Mouse (Mus musculus) ES-CJ7 (cell line): ENCODE data around the gene Vezf1.
"Not testable (repeated sequence)": the region's sequence is repeated elsewhere in the genome, so short reads cannot be mapped to it uniquely, and the experiment has no call there.

Experiments used
- DNase-seq: peaks from one replicate; pipeline ENCODE4 v3.0.0; 2011; ENCODE audit warnings: low read depth, low spot score

The Vezf1 gene

DNA sequence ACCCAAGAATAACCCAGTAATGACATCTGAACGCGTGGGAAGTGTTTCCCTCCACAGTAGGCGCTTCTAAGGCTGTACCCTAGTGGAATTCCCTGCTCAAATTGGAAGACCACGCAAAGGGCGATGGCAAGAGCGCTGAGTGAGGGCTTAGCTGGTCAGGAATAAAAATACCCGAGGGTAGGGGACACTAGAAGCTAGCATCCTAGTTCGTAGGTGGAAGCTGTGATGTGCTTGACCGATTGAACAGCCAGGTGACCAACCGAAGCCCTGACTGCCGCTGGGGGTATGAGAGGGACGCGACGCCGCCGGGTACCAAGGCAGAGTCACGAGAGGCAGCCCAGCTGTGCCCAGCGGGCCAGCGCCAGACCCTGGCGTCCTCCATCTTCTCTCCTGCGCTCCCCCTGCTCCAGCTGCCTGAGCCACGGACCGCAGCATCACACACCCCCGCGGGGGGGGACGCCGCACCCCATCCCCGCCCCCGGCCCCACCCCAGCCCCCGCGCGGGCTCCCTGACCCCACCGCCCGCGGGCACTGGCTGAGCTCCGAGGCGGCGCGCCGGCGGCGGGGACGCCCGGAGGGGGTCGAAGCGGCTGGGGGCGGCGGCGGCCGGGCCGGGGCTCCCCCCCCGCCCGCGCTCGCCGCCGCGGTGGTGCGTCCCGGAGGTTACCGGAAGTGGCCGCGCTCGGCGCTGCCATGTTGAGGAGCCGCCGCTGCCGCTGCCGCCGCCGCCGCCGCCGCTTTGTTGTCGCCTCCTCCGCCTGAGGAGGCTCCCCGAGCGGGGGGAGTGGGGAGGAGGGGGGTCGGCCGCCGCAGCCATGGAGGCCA, at the start of gene Vezf1:
TSS of gene Vezf1 (plus strand) at position 694 of the 825 bp plus-strand sequence.
- DNase-seq: peak; percentile 39

DNA sequence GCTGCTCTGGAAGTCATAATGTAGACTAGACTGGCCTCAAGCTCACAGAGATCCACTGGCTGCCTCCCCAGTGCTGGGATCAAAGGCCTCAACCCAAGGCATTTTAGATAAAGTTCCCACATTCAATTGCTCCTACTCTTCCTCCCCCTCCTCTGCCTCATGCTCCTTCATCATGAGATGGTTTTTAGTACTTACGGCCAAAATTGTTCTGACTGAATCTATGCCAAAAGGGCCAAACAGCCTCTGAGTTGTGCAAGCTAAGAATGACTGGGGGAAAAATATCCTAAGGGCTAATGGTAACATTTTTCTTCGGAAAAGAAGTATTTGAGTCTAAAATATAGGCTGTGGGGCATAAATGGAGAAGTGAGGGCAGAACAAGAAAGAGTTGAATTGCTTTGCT, 44.1 kb upstream of the Vezf1 start:
- no peak for DNase-seq

DNA sequence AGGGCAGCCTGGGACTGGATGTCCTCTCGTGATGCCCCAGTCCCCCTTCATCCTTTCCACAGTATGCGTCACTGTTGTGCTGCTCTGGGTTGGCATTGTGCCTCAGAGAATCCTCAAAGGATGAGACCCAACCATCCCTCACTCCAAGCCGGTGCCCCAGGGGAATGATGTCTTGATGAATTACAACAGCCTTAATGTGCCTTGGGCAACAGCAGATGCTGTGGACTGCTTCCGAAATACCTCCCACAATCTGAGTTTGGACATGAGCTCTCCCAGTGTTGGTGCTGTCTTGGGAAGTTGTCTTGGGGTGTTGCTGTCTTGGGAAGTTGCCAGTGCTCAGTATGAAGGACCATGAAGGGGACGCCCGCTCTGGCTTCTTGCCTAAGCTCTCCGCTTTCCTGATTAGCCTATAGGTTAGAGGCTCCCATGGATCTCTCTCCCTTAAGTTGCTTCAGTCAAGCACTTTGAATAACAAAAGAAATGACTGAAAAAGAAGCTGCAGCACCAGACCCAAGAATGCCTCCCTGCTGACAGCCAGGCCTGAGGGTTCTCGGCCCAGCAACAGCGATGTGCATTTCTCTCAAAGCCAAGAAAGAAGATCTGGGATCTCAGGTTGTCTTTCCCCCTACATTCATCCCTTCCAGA, 40.6 kb upstream of the Vezf1 start:
- DNase-seq: peak; percentile 95

DNA sequence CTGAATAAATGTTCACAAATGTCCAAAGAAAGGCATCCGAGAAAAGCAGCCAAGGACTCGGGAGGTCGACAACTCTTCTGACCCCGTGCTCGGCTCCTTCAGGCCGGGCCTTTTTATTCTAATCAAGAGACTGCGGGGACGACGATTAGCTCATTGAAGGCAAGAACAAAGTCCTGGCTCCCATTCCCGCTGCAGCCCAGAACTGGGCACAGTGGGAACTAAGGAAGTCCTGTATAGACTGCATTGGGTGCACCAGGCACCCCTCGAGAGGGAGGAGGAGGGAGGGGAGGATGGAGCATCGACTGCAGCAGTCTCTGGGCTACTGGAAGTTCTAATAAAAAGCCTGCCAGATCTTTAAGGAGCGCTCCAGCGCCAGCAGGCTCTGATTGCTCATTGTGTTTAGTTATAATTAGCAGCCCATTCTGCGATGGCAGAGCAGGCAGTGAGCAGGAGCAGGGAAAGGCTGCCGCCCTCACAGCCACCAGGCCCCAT, 39.8 kb upstream of the Vezf1 start:
- DNase-seq: peak; percentile 75

DNA sequence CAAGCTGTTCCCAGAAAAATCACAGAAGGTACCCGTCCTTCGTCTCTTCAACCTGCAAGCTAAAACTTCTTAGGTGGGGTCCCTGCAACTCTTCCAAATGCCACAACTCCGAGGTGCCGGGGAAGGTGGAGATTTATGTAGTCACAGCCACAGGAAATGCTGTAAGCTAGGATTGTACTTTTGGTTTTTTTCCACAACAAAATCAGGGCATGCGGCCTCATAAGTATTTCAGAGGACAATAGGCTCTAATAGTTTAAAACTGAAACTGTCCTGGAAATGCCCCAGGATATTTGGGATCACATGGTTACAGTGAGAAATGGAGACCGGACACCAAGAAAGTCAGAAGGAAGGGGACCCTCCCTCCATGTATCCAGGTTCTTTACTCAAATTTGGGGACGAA, 37.9 kb upstream of the Vezf1 start:
- DNase-seq: no peak

DNA sequence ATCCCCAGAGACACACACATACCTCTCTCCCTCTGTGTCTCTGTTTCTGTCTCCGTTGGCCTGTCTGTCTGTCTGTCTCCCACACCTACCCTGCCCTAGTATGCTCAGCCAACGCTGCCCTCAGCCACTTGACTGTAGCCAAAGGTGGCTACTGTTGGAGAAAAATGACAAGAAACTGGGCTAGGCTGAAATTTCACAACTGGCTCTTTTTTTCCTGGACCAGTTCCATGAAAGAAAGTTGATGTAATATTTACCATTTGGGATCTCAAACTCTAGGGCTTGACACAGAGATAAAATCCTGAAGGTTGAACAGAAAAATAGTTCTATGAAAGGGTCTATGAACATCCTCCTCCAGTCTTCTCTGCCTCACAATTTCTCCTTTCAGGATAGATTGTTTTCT, 37.2 kb upstream of the Vezf1 start:
- no peak for DNase-seq

DNA sequence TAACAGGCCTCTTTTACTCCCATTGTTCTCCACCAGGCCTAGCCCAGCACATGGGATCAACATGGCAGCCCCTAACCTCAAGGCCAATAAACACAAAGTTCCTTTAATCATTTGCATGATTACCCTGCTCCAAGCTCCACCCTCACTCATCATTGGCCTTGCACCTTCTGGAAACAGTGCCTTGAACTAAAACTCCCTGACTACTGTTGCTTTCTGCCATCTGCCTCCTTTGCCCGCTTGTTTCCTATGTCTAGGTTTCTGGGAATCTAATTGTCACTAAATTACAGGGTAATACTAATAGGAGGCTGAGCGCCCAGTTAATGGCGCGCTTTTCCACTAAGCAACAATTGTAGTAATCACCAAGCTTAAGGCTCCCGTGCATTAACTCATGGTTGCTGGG, 36.3 kb upstream of the Vezf1 start:
- peak; percentile 41 for DNase-seq

DNA sequence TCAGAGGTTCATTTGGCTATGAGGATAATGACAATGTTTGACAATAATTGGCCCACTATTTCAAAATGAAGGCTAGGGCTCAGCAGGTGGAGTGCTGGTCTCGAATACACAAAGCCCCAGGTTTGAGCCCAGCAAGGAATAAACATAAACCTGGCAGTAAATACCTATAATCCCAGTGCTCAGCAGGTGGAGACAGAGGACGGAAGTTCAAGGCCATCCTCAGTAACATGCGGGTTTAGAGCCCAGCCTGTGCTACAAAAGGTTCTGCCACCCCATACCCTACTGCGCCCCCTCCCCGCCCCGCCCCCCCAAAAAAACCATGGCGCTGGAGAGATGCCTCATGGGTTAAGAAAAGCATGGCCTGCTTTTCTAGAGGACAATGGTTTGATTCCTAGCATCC, 32.1 kb upstream of the Vezf1 start:
- peak; percentile 56 for DNase-seq

DNA sequence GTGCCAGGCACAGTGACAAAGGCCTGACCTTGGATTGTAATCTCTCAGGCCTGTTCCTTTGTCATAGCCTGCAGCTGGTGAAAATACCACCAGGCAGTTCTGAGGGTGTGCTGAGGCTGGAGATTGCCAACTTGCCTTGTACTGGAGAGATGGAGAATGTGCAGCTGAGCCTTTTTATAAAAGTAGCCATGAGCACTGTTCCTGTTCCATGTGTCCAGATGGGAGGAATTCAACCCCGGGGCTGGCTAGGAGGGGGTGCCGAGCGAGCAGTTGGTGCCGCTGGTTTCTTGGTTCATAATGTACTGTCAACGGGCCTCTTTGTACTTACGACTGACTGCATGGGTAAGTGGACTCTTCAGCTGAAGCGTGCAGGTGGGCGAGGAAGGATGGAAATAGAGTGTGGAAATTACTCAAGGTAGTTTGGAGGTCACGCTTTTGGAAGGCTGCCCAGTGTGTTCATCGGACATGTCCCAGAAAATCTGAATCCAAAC, 31.3 kb upstream of the Vezf1 start:
- DNase-seq: no peak

DNA sequence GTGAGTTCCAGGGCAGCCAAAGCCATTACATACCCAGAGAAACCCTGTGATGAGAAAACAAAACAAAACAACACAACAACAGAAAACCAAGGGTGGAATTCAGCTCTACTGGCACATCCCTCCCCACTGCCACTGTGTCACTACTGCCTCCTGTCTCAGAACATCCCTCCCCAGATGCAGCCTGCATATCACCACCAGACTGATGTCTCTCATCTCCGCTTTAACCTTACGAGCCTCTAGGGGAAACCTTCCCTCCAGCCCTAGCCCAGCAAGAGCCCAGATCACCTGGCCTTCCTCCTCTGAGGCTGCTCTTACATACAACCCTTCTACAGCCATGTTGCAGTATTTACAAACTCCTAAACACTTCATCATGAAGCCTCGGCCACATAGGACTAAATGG, 30.7 kb upstream of the Vezf1 start:
- DNase-seq: peak; percentile 48

DNA sequence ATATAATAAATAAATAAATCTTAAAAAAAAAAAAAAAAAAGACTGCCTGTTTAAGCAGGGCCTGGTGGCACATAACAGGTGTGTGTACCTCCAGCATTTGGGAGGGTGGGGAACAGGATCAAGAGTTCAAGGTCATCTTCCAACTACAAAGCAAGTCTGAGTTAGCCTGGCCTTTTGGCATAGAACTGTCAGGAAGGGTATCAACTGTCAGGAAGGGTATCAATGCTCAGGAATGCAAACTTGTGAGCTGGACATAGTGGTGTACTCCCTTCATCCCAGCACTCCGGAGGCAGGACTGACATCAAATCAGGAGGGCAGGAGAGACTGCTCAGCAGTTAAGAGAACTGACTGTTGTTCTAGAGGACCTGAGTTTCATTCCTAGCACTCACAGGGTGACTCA, 29.0 kb upstream of the Vezf1 start:
- DNase-seq: peak; percentile 72

DNA sequence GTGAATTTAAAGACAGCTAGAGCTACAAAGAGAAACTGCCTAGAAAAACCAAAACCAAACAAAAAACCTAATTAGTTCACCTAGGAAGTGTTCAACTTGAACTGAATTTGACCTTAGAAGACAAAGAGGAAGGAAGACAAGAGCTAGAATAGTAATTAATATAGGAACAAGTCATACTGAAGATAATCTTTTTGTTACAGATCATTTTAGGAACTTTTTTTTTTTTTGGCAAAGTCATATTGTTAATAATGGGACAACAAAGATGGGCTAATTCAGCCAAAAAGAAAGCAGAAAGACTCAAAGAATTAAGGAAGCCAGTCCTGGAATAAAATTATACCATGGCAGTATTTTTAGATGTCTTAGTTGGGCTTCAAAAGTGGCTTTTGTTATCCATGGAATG, 23.8 kb upstream of the Vezf1 start:
- no peak for DNase-seq

DNA sequence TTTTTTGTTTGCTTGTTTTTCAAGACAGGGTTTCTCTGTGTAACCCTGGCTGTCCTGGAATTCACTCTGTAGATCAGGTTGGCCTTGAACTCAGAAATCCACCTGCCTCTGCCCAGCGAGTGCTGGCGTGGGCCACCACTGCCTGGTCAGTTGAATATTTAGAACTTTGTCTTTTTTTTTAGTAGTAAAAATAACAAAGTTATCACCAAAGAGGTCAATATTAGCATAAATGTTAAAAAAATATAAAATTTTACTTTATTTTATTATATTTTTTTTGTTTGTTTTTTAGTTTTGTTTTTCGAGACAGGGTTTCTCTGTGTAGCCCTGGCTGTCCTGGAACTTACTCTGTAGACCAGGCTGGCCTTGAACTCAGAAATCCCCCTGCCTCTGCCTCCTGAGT, 22.9 kb upstream of the Vezf1 start:
- not testable (repeated sequence) for DNase-seq

DNA sequence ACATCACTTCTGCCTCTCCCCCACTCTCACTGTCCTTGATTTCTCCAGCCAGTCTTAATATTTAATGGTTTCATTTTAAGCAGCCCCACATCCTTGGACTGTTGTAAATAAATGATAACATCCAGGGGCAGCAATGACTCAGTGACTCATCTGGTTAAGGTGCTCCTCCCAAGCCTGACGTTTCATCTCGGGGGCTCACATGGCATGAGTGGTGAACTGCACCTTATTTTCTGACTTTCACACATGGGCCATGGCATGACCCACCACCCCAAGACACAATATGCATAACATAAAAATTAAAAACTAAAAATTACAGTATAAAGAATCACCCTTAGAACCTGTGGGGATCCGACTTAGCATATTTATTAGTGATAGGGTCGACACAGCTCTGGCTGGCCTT, 22.2 kb upstream of the Vezf1 start:
- DNase-seq: no peak

DNA sequence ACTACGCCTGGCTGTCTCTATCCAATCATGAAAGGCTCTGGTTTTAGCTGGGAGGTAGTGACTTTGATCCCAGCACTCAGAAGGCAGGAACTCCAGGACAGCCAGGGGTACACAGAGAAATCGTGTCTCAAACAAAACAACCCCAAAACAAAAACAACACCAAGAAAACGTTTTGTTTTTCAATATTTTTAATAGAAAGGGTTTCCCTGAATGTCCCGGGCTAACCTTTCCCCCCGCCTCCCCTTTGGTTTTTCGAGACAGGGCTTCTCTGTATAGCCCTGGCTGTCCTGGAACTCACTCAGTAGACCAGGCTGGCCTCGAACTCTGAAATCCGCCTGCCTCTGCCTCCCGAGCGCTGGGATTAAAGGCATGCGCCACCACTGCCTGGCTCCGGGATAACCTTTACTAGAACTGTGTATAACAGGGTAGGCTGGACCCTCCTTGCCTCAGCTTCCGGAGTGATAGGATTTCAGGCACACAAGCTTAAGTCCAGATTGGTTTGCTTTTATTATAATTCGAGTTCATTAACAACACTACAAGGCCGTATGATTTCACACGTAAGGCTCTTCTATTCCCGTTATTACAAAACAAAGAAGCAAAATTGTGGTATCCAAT, 21.6 kb upstream of the Vezf1 start:
- DNase-seq: peak; percentile 77

DNA sequence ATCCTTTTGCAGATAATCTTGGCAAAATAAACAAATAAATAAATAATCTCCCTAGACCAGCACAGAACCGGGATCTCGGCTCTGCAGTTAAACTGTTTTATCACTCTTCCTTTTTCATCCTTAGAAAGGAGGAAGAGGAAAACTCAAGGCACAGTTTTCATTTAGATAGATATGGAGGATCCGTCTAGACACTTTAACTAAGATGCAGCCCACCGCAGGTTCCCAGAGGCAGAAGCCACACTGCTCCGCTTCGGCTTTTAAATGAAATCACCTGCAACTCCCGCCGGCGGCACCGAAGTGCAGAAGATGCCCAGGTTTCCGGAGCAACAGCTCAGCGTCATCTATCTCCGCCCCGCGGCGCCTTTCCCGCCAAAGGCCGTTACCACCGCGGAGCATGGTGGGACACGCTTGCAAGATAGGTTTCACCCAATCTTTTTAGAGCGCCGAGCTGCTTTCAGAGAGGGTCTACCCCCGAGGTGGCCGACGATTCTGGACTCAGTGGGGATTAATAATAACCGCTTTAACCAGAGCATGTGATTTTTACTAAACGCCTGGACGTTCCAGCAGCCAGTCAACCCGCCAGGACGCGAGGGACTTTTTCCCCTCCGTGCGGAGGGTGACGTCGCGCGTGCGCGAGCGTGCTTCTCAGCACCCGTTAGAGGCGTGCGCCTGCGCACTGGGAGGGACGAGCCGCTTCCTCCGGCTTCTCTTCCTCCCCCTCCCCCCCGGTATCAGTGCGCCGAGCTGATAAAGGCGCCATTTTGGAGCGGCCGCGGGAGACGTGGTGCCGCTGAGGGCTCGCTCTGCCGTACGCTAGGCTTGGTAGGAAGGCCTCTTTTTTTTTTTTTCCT, 20.9 kb upstream of the Vezf1 start, which contains the start of gene Srsf1:
TSS of gene Srsf1 (plus strand) at position 430 of the 851 bp plus-strand sequence.
- DNase-seq: peak; percentile 98

DNA sequence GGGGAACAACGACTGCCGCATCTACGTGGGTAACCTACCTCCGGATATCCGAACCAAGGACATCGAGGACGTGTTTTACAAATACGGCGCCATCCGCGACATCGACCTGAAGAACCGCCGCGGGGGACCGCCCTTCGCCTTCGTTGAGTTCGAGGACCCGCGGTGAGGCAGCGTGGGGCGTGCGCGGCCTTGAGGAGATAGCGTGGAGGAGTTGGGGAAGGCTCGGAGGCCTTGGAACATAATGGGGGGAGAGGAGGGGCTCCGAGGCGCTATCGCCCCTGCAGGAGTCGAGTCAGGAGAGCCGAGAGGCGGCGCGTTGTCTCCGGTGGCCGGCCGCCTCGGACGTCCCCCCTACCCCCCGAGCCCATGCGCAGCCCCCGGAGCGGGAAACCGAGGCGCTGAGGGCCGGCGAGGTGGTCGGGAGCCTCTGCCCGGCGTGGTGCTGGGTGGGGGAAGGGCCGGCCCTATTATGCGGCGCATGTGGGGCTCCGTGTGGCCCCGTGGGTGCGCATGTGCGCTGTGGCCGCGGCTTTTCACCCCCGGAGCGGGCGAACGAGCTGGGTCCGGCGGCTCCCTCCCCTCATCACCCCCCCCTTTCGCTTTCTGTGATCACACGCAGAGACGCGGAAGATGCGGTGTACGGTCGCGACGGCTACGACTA, 20.1 kb upstream of the Vezf1 start:
- DNase-seq: peak; percentile 81

DNA sequence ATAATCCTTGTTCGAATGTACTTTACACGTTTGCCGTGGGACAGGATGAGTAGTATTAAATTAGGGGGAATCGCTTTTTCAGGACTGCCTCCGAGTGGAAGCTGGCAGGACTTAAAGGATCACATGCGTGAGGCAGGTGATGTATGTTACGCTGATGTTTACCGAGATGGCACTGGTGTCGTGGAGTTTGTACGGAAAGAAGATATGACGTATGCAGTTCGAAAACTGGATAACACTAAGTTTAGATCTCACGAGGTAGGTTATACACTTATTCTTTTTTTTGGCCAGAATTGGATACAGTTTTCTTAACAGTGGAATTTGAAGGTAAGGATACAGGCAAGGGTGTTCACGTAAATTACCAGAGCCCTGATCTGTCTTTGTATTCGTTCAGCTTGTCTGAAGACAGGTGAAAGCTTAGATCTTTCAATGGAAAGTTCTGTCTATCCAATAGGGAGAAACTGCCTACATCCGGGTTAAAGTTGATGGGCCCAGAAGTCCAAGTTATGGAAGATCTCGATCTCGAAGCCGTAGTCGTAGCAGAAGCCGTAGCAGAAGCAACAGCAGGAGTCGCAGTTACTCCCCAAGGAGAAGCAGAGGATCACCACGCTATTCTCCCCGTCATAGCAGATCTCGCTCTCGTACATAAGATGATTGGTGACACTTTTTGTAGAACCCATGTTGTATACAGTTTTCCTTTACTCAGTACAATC, 19.0 kb upstream of the Vezf1 start:
- DNase-seq: peak; percentile 48

DNA sequence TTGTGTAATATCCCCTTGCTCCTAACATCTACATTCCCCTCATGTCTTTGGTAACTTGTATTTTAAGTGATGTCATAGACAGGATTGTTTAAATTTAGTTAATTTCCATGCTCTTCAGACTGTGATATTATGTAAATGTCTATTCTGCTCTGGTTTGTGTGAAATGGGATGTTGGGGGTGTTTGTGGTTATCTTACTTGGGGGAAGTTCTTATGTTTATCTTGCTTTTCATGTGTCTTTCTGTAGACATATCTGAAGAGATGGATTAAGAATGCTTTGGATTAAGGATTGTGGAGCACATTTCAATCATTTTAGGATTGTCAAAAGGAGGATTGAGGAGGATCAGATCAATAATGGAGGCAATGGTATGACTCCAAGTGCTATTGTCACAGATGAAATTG, 18.3 kb upstream of the Vezf1 start:
- DNase-seq: no peak

DNA sequence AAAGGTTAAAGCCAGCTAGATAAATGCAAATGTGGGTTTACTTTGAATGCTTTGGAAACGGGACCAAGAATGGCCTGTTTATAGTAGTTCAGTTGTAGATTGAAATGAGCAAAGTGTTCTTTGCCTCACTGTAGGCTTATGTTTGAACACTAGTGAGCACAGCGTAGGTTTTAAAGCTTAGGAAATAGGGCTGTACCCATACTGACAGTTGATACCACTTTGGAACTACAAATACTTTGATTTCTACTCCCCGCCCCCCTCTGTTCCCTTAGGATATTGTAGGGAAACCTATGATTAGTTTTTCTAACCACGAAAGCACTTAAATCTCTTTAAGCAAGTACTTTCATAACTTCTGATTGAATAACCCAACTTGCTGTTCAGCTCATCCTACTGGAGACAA, 15.4 kb upstream of the Vezf1 start:
- DNase-seq: no peak
